Mouse (Mus musculus) stomach, embryonic 16.5 days (tissue): ENCODE data around the gene Reep1. TPM values are rescaled to one million over a fixed set of nuclear protein-coding genes. Genes with fewer than 3 reads are reported as not detected.

Experiments
- ATAC-seq: fragments of 200-750 bp; cut with Nextera tagmentation; 2 replicates; pipeline ENCODE4 v1.8.0; 2017; ENCODE audit warnings: moderate number of reproducible peaks, moderate TSS enrichment; ENCODE audit not compliant: insufficient read depth, low FRiP score
- H3K27ac ChIP-seq: fragments of 300-500 bp; sonication (generic); 2 replicates; pipeline ENCODE4 v1.5.1; 2014; ENCODE audit warnings: low read length
- H3K27me3 ChIP-seq: fragments of 300-500 bp; sonication (generic); 2 replicates; pipeline ENCODE4 v1.6.1; 2014; ENCODE audit warnings: low read length, control low read depth, mixed read lengths; ENCODE audit not compliant: control insufficient read depth, insufficient read depth
- H3K36me3 ChIP-seq: fragments of 300-500 bp; sonication (generic); 2 replicates; pipeline ENCODE4 v1.6.1; 2014; ENCODE audit warnings: low read length; ENCODE audit not compliant: control insufficient read depth, insufficient read depth
- H3K4me1 ChIP-seq: fragments of 300-500 bp; sonication (generic); 2 replicates; pipeline ENCODE4 v1.6.1; 2014; ENCODE audit warnings: low read length, control low read depth, mixed read lengths; ENCODE audit not compliant: control insufficient read depth, insufficient read depth
- H3K4me2 ChIP-seq: fragments of 300-500 bp; sonication (generic); 2 replicates; pipeline ENCODE4 v1.6.1; 2014; ENCODE audit warnings: low read depth, low read length, mixed read lengths
- H3K4me3 ChIP-seq: fragments of 300-500 bp; sonication (generic); replicated peaks from 2 replicates; pipeline ENCODE4 v1.5.1; 2014; ENCODE audit warnings: mild to moderate bottlenecking, low read length
- H3K9ac ChIP-seq: fragments of 300-500 bp; sonication (generic); 2 replicates; pipeline ENCODE4 v1.6.1; 2014; ENCODE audit warnings: low read length
- H3K9me3 ChIP-seq: fragments of 300-500 bp; sonication (generic); replicated peaks from 2 replicates; pipeline ENCODE4 v1.6.1; 2016; ENCODE audit warnings: low read length, control low read depth; ENCODE audit not compliant: control insufficient read depth
- WGBS: fragments of 180-500 bp; shearing (Covaris S2); extraction: QIAGEN DNeasy Blood & Tissue Kit; methylation state at CpG from one replicate; pipeline ENCODE4 v1.1.7; 2014; 5-methylcytosine and 5-hydroxymethylcytosine counted together
- polyA plus RNA-seq: library from polyadenylated mRNA; unstranded; fragments of >200 nt; fragmentation: Nextera tagmentation; extraction: Ambion mirVana; gene quantifications from 2 replicates; pipeline ENCODE4 v1.2.1, GENCODE M21; 2015

The Reep1 gene
- polyA plus RNA-seq, 1 experiment from 2014 or later = 17.3 TPM

DNA sequence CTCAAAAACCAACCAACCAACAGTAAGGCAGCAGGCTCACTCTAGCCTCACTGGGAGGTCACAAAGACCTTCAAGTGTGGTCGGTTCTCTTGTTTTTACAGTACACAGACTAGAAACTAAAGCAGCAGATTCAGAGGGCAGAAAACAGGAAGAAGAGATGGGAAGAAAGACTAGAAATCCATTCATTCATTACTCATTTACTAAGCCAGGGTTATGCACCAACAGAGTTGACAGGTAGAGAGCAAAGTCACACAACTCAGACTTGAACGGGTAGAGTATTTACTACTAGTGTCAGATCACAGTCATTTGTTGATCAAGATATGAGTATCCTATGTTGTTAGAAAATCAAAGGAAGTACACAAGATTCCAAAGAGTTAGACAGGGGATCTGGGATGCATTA is 105.5 kb downstream of the Reep1 start:
- Histone ChIP-seq H3K4me3 (no peak overlapping the region), H3K9ac (no peak overlapping the region), H3K27ac (no peak overlapping the region), H3K4me2 (no peak overlapping the region), H3K9me3 (no peaks in the 10 kb centered on the region), H3K36me3 (peaks cover 14% of the 10 kb centered on the region; the same call in 1 of the 2 replicates), H3K4me1 (no peaks in the 10 kb centered on the region), H3K27me3 (no peaks in the 10 kb centered on the region)
- ATAC-seq = no peak
- WGBS = 78% methylated on average over 2 of the region's 2 CpGs

DNA sequence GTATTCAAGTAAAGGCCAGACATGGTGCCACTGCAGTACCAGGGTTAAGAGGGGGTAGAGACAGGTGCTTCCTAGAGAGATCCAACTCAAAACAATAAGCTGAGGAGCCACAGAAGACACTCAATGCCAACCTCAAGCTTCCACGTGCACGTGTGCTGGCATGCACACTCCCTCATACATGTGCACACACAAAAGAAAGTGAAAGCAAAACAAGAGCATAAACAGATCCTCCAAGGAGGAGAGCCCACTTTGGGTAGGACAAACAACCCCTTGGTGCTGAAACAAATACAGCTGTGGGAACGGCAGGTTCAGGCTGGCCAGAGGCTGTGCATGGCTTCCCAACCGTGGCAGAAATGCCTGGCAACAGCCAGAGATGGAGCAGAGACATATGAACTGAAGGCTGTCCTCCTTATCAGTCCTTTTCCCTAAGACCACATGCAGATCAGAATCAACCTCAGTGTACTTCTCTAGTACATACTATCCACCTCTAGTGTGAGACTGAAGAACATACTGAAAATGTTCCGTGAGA is 112.5 kb downstream of the Reep1 start:
- no peak overlapping the region for H3K4me3 ChIP-seq
- no peak overlapping the region for H3K27ac ChIP-seq
- peaks cover 9% of the 10 kb centered on the region; the same call in 1 of the 2 replicates for H3K36me3 ChIP-seq
- H3K27me3 ChIP-seq = no peaks in the 10 kb centered on the region
- H3K4me2 ChIP-seq = no peak overlapping the region
- peaks cover 5% of the 10 kb centered on the region for H3K4me1 ChIP-seq
- no peak for ATAC-seq
- no peaks in the 10 kb centered on the region for H3K9me3 ChIP-seq
- no peak overlapping the region for H3K9ac ChIP-seq
- WGBS = 86% methylated on average over 5 of the region's 5 CpGs

DNA sequence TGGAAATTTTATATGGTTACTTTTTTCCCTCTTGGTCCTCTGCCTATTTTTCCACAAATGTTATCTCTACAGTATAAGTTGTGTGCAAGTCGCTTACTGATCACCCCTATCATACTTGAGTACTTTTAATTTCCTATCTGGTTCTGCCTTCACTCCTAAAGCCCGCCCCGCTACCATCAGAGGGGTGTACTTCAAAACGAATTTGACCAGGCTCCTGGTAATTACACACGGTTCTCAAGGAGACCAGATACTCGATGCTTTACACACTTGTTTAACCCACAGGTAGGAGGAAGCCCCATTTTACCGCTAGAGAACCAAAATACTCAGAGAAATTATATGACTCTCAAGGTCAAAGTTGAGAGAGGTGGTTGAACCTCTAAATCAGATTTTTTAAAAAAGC is 115.7 kb downstream of the Reep1 start:
- WGBS = under 1% methylated on average over 7 of the region's 7 CpGs
- no peaks in the 10 kb centered on the region for H3K9me3 ChIP-seq
- peak overlapping the region; percentile 82 for H3K4me2 ChIP-seq
- 0 out of 2 replicates have a peak, but pooled peaks cover under 1% of the 10 kb centered on the region for H3K36me3 ChIP-seq
- H3K4me1 ChIP-seq = peaks cover 5% of the 10 kb centered on the region
- H3K27ac ChIP-seq = no peak overlapping the region
- no peaks in the 10 kb centered on the region for H3K27me3 ChIP-seq
- peak overlapping the region; percentile 71 for H3K4me3 ChIP-seq
- peak; percentile 51 for ATAC-seq
- H3K9ac ChIP-seq = peak overlapping the region; percentile 77

DNA sequence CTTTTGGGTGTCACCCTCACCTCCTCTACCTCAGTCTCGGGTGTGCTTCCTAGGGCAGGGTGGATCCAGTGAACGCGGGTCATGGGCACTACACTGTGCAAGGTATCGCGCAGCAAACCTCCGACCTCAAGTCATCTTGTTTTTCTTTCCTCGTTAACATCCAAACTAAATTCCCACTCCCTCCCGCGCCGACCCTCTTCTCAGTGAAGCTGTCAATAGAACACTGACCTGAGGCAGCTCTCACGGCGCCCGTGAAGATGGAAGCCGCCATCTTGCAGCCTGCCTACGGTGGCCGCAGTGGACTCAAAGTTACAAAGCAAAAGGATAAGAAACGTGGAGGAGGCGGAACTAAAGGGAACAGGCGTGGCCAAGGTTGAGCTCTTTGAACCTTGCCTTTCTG is 116.1 kb downstream of the Reep1 start:
- no peaks in the 10 kb centered on the region for H3K36me3 ChIP-seq
- no peaks in the 10 kb centered on the region for H3K27me3 ChIP-seq
- peaks cover 5% of the 10 kb centered on the region for H3K4me1 ChIP-seq
- peak overlapping the region; percentile 77 for H3K9ac ChIP-seq
- no peaks in the 10 kb centered on the region for H3K9me3 ChIP-seq
- H3K4me2 ChIP-seq = peak overlapping the region; percentile 82
- WGBS = 0% methylated on average over 19 of the region's 19 CpGs
- peak; percentile 93 for ATAC-seq
- no peak overlapping the region for H3K27ac ChIP-seq
- peak overlapping the region; percentile 71 for H3K4me3 ChIP-seq

DNA sequence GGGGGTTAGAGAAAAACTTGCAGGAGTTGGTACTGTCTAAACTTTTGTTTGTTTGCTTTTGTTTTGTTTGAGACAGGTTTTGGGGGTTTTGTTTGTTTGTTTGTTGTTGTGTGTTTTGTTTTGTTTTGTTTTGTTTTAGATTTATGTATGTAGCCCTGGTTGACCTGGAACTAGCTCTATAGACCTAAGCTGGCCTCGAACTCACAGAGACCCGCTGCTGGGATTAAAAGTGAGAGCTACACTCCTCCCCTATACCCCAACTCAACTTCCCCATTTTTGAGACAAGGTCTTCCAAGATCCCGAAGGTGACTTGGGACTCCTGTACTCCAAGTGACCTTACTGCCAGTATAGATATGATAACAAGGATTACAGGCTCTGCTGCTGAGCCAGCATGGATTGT is 116.6 kb downstream of the Reep1 start:
- Histone ChIP-seq H3K9me3 (no peaks in the 10 kb centered on the region), H3K9ac (peak overlapping the region; percentile 7; the same call in 1 of the 2 replicates), H3K4me2 (peak overlapping the region; percentile 49), H3K27ac (no peak overlapping the region), H3K36me3 (no peaks in the 10 kb centered on the region), H3K4me1 (peaks cover 5% of the 10 kb centered on the region), H3K27me3 (no peaks in the 10 kb centered on the region), H3K4me3 (peak overlapping the region; percentile 71)
- ATAC-seq = no peak
- 31% methylated on average over 3 of the region's 3 CpGs for WGBS

DNA sequence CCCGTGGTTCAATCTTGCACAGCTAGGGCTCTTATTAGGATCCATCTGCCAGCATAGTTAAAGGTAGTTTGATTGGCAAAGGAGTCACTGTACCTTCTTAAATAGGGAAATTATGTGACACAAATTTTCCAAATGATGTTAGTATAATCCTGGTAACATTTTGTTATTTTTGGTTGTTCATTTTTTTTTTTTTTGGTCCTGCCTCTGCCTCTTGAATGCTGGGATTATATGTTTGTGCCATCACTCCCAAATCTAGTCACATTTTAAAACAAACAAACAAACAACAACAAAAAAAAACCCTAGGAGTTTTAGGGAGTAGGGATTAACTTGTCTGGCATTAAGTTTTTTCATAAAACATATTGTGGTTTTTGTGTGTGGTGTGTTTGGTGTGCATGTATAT is 119.5 kb downstream of the Reep1 start, which contains the start of gene Mrpl35:
Mrpl35 (minus strand) TSS at position 101 of the 400 bp plus-strand sequence.
- H3K4me2 ChIP-seq = no peak within 1 kb of the TSS
- no peaks in the 10 kb centered on the region for H3K36me3 ChIP-seq
- H3K9ac ChIP-seq = no peak within 1 kb of the TSS
- H3K9me3 ChIP-seq = no peaks in the 10 kb centered on the region
- H3K4me3 ChIP-seq = no peak within 1 kb of the TSS
- H3K27ac ChIP-seq = no peak within 1 kb of the TSS
- no peaks in the 10 kb centered on the region for H3K27me3 ChIP-seq
- 37% methylated on average over 1 of the region's 1 CpGs for WGBS
- peaks cover 5% of the 10 kb centered on the region for H3K4me1 ChIP-seq
- no peak for ATAC-seq

DNA sequence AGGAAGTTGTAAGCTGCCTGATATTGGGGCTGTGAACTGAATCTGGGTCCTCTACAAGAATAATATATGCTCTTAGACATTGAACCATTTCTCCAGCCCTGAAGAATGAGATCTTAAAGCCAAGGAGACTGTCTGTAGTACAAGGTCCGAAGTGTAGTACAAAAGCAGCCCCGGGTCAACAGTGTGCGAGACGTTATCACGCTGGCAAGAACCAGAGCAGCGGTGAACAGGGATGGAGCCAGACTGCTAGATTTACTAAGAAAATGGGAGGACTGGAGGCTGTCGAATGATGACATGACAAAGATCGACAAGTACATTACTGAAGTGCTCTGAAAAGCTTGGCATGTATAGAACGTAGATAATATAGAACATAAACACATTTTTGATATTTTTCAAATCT is 122.4 kb downstream of the Reep1 start:
- peaks cover 10% of the 10 kb centered on the region for H3K4me1 ChIP-seq
- no peak overlapping the region for H3K27ac ChIP-seq
- no peaks in the 10 kb centered on the region for H3K9me3 ChIP-seq
- H3K4me2 ChIP-seq = peak overlapping the region; percentile 51; the same call in 1 of the 2 replicates
- WGBS = 82% methylated on average over 9 of the region's 9 CpGs
- ATAC-seq = no peak
- no peak overlapping the region for H3K4me3 ChIP-seq
- 0 out of 2 replicates have a peak, but pooled peaks cover 4% of the 10 kb centered on the region for H3K36me3 ChIP-seq
- H3K27me3 ChIP-seq = no peaks in the 10 kb centered on the region
- no peak overlapping the region for H3K9ac ChIP-seq

DNA sequence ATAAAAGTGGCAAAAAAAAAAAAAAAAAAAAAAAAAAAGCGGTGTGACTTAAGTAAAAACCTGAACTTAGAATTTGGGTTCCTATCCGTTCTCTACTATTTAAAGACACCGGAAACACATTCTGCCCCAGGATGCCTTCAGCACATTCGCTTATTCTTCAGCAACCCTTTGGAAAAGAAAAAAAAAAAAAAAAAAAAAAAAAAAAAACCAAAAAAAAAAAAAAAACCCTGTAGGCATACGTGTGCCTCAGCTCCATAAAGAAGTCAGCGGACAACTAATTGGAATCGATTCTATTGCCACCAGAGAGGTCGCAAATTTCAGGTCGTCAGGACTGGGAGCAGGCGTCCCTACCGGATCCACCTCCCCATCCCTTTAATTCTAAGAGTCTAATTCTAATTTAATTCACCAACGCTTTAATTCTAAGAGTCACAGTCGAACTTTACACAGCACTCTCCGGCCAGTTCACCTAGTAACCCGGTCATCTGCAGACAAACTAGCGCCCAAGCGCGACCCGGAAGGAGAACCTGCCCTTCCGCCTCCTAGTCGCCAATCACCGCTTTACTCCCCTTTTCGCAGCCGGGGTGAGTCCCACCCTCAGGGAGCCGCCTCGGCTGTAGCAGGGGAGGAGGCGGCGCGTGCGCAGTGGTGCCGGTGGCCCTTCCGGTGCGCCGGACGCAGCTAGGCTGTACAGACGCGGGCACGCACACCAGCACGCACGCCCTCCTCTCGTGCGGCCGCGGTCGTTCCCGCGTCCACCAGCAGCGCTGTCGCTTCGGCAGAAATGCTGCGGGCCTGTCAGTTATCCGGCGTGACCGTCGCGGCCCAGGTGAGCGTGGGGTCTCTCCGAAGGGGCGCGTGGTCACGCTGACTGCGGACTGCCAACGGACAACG is 123.6 kb downstream of the Reep1 start, which contains the start of gene Immt:
Immt (plus strand) TSS at position 642 of the 891 bp plus-strand sequence.
- ATAC-seq = peak; percentile 99
- WGBS = under 1% methylated on average over 64 of the region's 64 CpGs
- peaks cover 9% of the 10 kb centered on the region; the same call in 1 of the 2 replicates for H3K36me3 ChIP-seq

DNA sequence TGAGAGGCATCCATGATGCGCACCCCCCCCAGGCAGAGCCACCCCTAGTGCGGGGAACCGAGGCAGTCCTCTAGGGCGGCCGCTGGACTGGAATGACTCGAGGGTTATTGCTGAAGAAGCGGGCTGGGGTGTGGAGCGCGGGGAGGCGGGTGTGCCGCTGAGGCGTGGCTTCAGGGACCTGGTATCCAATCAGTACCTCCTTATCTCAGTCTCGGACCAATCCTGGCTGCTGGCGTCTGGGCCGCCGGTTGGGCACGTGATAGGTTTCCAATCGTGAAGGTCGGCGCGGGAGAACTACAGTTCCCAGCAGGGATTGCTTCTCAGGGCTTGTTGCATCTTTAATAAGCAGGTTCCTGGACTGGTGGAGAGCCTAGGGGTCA is 124.2 kb downstream of the Reep1 start:
- peak overlapping the region; percentile 97 for H3K9ac ChIP-seq
- WGBS = 1% methylated on average over 21 of the region's 21 CpGs
- peak; percentile 99 for ATAC-seq
- H3K27me3 ChIP-seq = no peaks in the 10 kb centered on the region
- H3K4me1 ChIP-seq = peaks cover 10% of the 10 kb centered on the region
- peak overlapping the region; percentile 99 for H3K4me3 ChIP-seq
- H3K27ac ChIP-seq = peak overlapping the region; percentile 97
- no peaks in the 10 kb centered on the region for H3K9me3 ChIP-seq
- H3K36me3 ChIP-seq = peaks cover 9% of the 10 kb centered on the region; the same call in 1 of the 2 replicates
- peak overlapping the region; percentile 67 for H3K4me2 ChIP-seq

More for the DNA sequence above, 123.6 kb downstream of the Reep1 start, which contains the start of gene Immt:
- Histone ChIP-seq H3K4me2 (peak within 1 kb of the TSS; percentile 67), H3K4me1 (peaks cover 10% of the 10 kb centered on the region), H3K27ac (peak within 1 kb of the TSS; percentile 97), H3K9me3 (no peaks in the 10 kb centered on the region), H3K4me3 (peak within 1 kb of the TSS; percentile 99), H3K27me3 (no peaks in the 10 kb centered on the region), H3K9ac (peak within 1 kb of the TSS; percentile 97)
